Mouse (Mus musculus) kidney, adult 2 months (tissue): Measurements from ENCODE around the gene Mylk.

Experiments
- CTCF ChIP-seq: fragments of 200-500 bp; conservative IDR thresholded peaks from 2 replicates; pipeline ENCODE4 v1.5.1; 2011; ENCODE audit warnings: low read depth, mild to moderate bottlenecking, control low read depth, low read length, moderate library complexity, mixed read lengths; ENCODE audit not compliant: insufficient read depth, insufficient read length
- POLR2A ChIP-seq: fragments of 200-500 bp; IDR thresholded peaks from one replicate; pipeline ENCODE4 v1.6.1; 2011; ENCODE audit warnings: low read depth, low read length, control low read depth

- no peak for TF ChIP-seq CTCF
- TF ChIP-seq POLR2A: no peak
Observed at GRCm38 (mm10) chr16:34929686-34930085, 184.7 kb downstream of the Mylk start.
